Mouse (Mus musculus): ENCODE data around the gene Tap1. TPM values are rescaled to one million over a fixed set of nuclear protein-coding genes. Genes with fewer than 3 reads are reported as not detected.
A peak's percentile ranks its signal among the peaks of the same experiment; 100 is the strongest.

Gene Tap1
- total and polyA plus RNA-seq, 3 experiments = 102 to 184 (median 157) TPM

DNA sequence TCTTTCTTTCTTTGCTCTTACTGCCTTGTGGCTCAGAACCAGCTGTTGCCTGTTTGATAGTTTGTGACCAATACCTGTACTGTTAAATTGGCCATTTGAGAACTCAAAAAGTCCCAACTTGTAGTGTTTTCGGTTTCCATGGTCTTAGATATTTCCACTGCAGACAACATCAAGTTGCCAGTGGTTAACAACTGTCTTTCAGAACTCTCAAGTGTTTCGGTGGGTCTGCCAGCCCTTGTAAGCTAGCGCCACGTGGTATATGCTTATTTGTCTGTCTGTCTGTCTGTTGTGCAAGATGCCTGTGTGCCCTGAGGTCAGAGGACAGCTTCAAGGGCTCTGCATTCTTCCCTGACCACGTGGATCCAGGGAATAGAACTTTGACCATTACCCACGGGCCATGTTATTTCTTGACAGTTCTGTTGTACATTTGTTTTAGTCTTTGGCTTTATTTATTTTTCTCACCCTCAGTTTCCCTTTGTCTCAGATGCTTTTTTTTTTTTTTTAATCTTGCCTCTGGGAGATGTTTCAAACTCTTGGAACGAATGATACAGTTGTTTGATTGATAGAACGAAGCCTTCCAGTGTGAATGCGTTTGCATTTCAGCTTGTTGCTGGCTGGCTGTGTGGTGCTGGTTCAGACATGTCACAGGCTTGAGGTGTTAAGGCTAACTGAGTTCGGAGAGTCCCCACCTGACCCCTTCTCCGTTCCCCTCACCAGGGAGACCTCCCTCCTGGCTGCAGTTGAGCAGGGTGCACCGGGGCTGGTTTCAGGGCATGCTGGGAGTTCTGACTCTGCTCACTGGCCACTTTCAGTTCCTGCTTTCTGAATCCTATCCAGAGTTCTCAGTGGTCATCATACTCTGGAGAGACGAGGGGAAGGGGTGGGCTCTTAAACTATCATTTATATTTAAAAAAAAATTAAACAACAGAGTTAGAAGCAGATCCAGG lies 7.2 kb upstream of the Tap1 start:
- peak overlapping the region; percentile 85 for H3K4me2 ChIP-seq (ENCODE audit: insufficient read depth, low read depth, poor library complexity, severe bottlenecking)
- peak; percentile 81 for DNase-seq (ENCODE audit: extremely low read depth)
- H3K4me1 ChIP-seq (ENCODE audit: control insufficient read depth in 1 of 2, insufficient read depth in 2 of 2) = peaks cover 17 to 56% of the 10 kb centered on the region in 2 experiments; a peak in 3 of 4 replicates
- in situ Hi-C loops (cut with MboI; ENCODE audit: low pct_ligation_motif_present, low pct_unique_long_range_greater_than_20kb, low sequenced_read_pairs) = loop anchor here (5.0 kb wide), 1 partner anchor 32 kb away; no protein-coding TSS in a partner anchor
- peak overlapping the region; percentile 41 for H3K9ac ChIP-seq (ENCODE audit: insufficient read depth, low read depth)
- H3K4me3 ChIP-seq (replicated peaks in 1 of 3; ENCODE audit: low read depth in 2 of 3, low read length in 2 of 3, poor library complexity in 1 of 3) = no peak overlapping the region
- peaks cover 4% of the 10 kb centered on the region for H3K9me3 ChIP-seq (replicated peaks; ENCODE audit: low read length)
- peaks cover 27 to 38% of the 10 kb centered on the region in 2 experiments for H3K36me3 ChIP-seq (replicated peaks in 1 of 2; ENCODE audit: control insufficient read depth in 1 of 2, insufficient read depth in 1 of 2, low read length in 1 of 2)
- no peaks in the 10 kb centered on the region for H3K27me3 ChIP-seq (replicated peaks)
- dilution Hi-C loops (cut with MboI; ENCODE audit: extremely low pct_ligation_motif_present, extremely low pct_unique_long_range_greater_than_20kb, low sequenced_read_pairs) = no loop called here
- H3K79me2 ChIP-seq (replicated peaks; ENCODE audit: control insufficient read depth, extremely low read depth, insufficient read depth, poor library complexity, severe bottlenecking) = peaks cover 25% of the 10 kb centered on the region
- peak overlapping the region; percentile 97 for H3K27ac ChIP-seq (ENCODE audit: insufficient read depth, low read depth)
- TF ChIP-seq ETS1 (conservative IDR thresholded peaks at IDR 0.05; ENCODE audit: low read depth, low read length) (peak; percentile 84), POLR2AphosphoS2 (IDR thresholded peaks at IDR 0.05; ENCODE audit: low read depth, low read length) (peak; percentile 94), TBP (conservative IDR thresholded peaks at IDR 0.05; ENCODE audit: low read depth, low read length) (peak; percentile 58; the same call in 1 of the 2 replicates), HCFC1 (IDR thresholded peaks at IDR 0.05; ENCODE audit: low read depth, low read length) (peak; percentile 33; the same call in 1 of the 2 replicates), TCF12 (IDR thresholded peaks at IDR 0.05; ENCODE audit: low read depth, low read length) (peak; percentile 93), CTCF (conservative IDR thresholded peaks at IDR 0.05 in 1 of 2, IDR thresholded peaks at IDR 0.05 in 1 of 2; ENCODE audit: low read depth in 2 of 2, low read length in 2 of 2) (no peak), RCOR1 (conservative IDR thresholded peaks at IDR 0.05; ENCODE audit: low read depth, low read length) (peak; percentile 76), ZKSCAN1 (IDR thresholded peaks at IDR 0.05; ENCODE audit: borderline replicate concordance, low read depth, low read length) (no peak), JUND (conservative IDR thresholded peaks at IDR 0.05; ENCODE audit: low read depth, low read length) (peak; percentile 82; the same call in 1 of the 2 replicates), EP300 (IDR thresholded peaks at IDR 0.05; ENCODE audit: low read length) (peak; percentile 94), MAZ (IDR thresholded peaks at IDR 0.05; ENCODE audit: low read depth, low read length) (peak; percentile 27; the same call in 1 of the 2 replicates), CHD2 (IDR thresholded peaks at IDR 0.05; ENCODE audit: low read length) (peak; percentile 74), POLR2A (IDR thresholded peaks at IDR 0.05; ENCODE audit: low read depth, low read length) (peak; percentile 57), CHD1 (IDR thresholded peaks at IDR 0.05; ENCODE audit: low read depth, low read length) (no peak; the same call in none of the 2 replicates), NELFE (IDR thresholded peaks at IDR 0.05; ENCODE audit: low read depth, low read length) (peak; percentile 71), MXI1 (IDR thresholded peaks at IDR 0.05; ENCODE audit: low read depth, low read length) (peak; percentile 96), ZNF384 (IDR thresholded peaks at IDR 0.05; ENCODE audit: low read depth, low read length) (peak; percentile 63), ELF1 (IDR thresholded peaks at IDR 0.05; ENCODE audit: low read depth, low read length) (peak; percentile 41; the same call in 1 of the 2 replicates), NRF1 (IDR thresholded peaks at IDR 0.05; ENCODE audit: low read depth, low read length) (0 out of 2 replicates have a peak, but pooled peaks have one; percentile 26), IRF4 (IDR thresholded peaks at IDR 0.05; ENCODE audit: low read depth, low read length) (peak; percentile 100), BHLHE40 (IDR thresholded peaks at IDR 0.05; ENCODE audit: low read depth, low read length) (peak; percentile 57), UBTF (IDR thresholded peaks at IDR 0.05; ENCODE audit: low read depth, low read length) (peak; percentile 97), SIN3A (IDR thresholded peaks at IDR 0.05; ENCODE audit: low read length) (peak; percentile 94), GABPA (IDR thresholded peaks at IDR 0.05; ENCODE audit: insufficient replicate concordance, low read depth, low read length) (no peak), USF2 (conservative IDR thresholded peaks at IDR 0.05; ENCODE audit: low read depth, low read length) (peak; percentile 52), PAX5 (IDR thresholded peaks at IDR 0.05; ENCODE audit: low read length) (no peak), USF1 (IDR thresholded peaks at IDR 0.05; ENCODE audit: low read depth, low read length) (peak; percentile 71), ZC3H11A (IDR thresholded peaks at IDR 0.05; ENCODE audit: low read depth, low read length) (no peak), JUN (IDR thresholded peaks at IDR 0.05; ENCODE audit: insufficient read depth, low read depth, low read length) (peak; percentile 84), RAD21 (IDR thresholded peaks at IDR 0.05; ENCODE audit: low read depth, low read length) (no peak), MEF2A (IDR thresholded peaks at IDR 0.05; ENCODE audit: borderline replicate concordance, low read depth, low read length) (peak; percentile 75), KAT2A (IDR thresholded peaks at IDR 0.05; ENCODE audit: insufficient replicate concordance, low read length) (0 out of 2 replicates have a peak, but pooled peaks have one; percentile 42), MAX (IDR thresholded peaks at IDR 0.05; ENCODE audit: low read length) (peak; percentile 99), MAFK (IDR thresholded peaks at IDR 0.05; ENCODE audit: insufficient replicate concordance, low read length) (peak; percentile 20; the same call in 1 of the 2 replicates), ZMIZ1 (IDR thresholded peaks at IDR 0.05; ENCODE audit: low read depth, low read length) (0 out of 2 replicates have a peak, but pooled peaks have one; percentile 48), MYC (IDR thresholded peaks at IDR 0.05; ENCODE audit: low read depth, low read length) (peak; percentile 99), E2F4 (IDR thresholded peaks at IDR 0.05; ENCODE audit: insufficient replicate concordance, low read depth, low read length) (0 out of 2 replicates have a peak, but pooled peaks have one; percentile 49)

Measured in CH12.LX (cell line).